In genomic region chr19:24007638-24008360, GRCm38 (mm10) we compare ENCODE assay signal across 8 mouse cellular contexts. TPM values are rescaled to one million over a fixed set of nuclear protein-coding genes. Genes with fewer than 3 reads are reported as not detected.
DNase-seq lines count a peak whose midpoint lies in the region; ATAC-seq and TF ChIP-seq lines count a peak whose summit lies in the region.

No protein-coding gene starts in this region.

- no peaks in the 10 kb centered on the region for H3K36me3 ChIP-seq in lung, embryonic 14.5 days (ENCODE audit: insufficient read depth)
- H3K36me3 ChIP-seq in neural tube, embryonic 15.5 days = no peaks in the 10 kb centered on the region

- H3K9me3 ChIP-seq in lung, embryonic 14.5 days (ENCODE audit: low read depth, low read length) = no peaks in the 10 kb centered on the region
- 0 out of 2 replicates have a peak, but pooled peaks cover 3% of the 10 kb centered on the region for H3K9me3 ChIP-seq in neural tube, embryonic 15.5 days (replicated peaks)

- H3K4me2 ChIP-seq in lung, embryonic 14.5 days = no peak overlapping the region
- H3K4me2 ChIP-seq in neural tube, embryonic 15.5 days = no peak overlapping the region

- WGBS in lung, embryonic 14.5 days = 45% methylated on average over 4 of the region's 4 CpGs
- 72% methylated on average over 4 of the region's 4 CpGs for WGBS in neural tube, embryonic 15.5 days

- no peaks in the 10 kb centered on the region for H3K4me1 ChIP-seq in lung, embryonic 14.5 days (ENCODE audit: insufficient read depth)
- H3K4me1 ChIP-seq in neural tube, embryonic 15.5 days = no peaks in the 10 kb centered on the region

- no peaks in the 10 kb centered on the region for H3K27me3 ChIP-seq in lung, embryonic 14.5 days (ENCODE audit: insufficient read depth, low read length)
- H3K27me3 ChIP-seq in neural tube, embryonic 15.5 days (replicated peaks) = no peaks in the 10 kb centered on the region

- no peak for TF ChIP-seq CTCF in lung, embryonic 14.5 days (IDR thresholded peaks at IDR 0.05; ENCODE audit: low read depth)

- H3K4me3 ChIP-seq in lung, embryonic 14.5 days (ENCODE audit: low read depth, low read length) = no peak overlapping the region
- H3K4me3 ChIP-seq in neural tube, embryonic 15.5 days (replicated peaks) = no peak overlapping the region

- DNase-seq in kidney, adult 18-20 months = peak; percentile 43
- no peak for DNase-seq in kidney, postnatal 10 days
- peak; percentile 50 for DNase-seq in brain, adult 2 months (ENCODE audit: low read depth, low spot score)
- peak; percentile 55 for DNase-seq in heart, adult 8-10 months (ENCODE audit: low spot score)
- peak; percentile 23 for DNase-seq in lung, embryonic 14.5 days
- DNase-seq in liver = no peak
- DNase-seq in T-cell, adult 2 months (ENCODE audit: low spot score) = no peak

- H3K9ac ChIP-seq in lung, embryonic 14.5 days = no peak overlapping the region
- H3K9ac ChIP-seq in neural tube, embryonic 15.5 days (replicated peaks) = no peak overlapping the region

- ATAC-seq in lung, embryonic 14.5 days (ENCODE audit: insufficient read depth) = peak; percentile 54; the same call in 1 of the 2 replicates
- no peak for ATAC-seq in neural tube, embryonic 15.5 days (ENCODE audit: low FRiP score)

- peak overlapping the region; percentile 70; the same call in 1 of the 2 replicates for H3K27ac ChIP-seq in lung, embryonic 14.5 days (ENCODE audit: low read depth)
- no peak overlapping the region for H3K27ac ChIP-seq in neural tube, embryonic 15.5 days (replicated peaks)

RNA-seq across cellular contexts. Expression of gene Fam189a2, which starts 23.0 kb away (rescaled TPM):
- 10 to 100 TPM; 44.4 to 62.9 (median 52.5) TPM for total RNA-seq in heart, adult 8-10 months (2022)
- polyA plus RNA-seq in lung, embryonic 14.5 days (2014; fragmentation: Nextera tagmentation; extraction: Ambion mirVana) = 1.2 and 1.4 TPM in 2 replicates
- 1.6 and 1.9 TPM in 2 replicates for polyA plus RNA-seq in neural tube, embryonic 15.5 days (2015; fragmentation: Nextera tagmentation; extraction: Ambion mirVana)

Comparison
In these comparisons a context has a peak if more than half of its experiments do, and no peak if none do; other contexts are left out.
1. DNase-seq: peak in kidney, adult 18-20 months (single experiment), brain, adult 2 months (single experiment), heart, adult 8-10 months (single experiment) and lung, embryonic 14.5 days (single experiment); none in kidney, postnatal 10 days (single experiment), liver (single experiment) and T-cell, adult 2 months (single experiment).